Mouse (Mus musculus): ENCODE measurements at regions not wholly inside any gene's neighbourhood (a gene's known extent, or its start where the extent isn't known, plus 50 kb on each side); places are given as distances from the start of the nearest gene placed in this dataset.
A peak's percentile ranks its signal among the peaks of the same experiment; 100 is the strongest.

- peak; percentile 1 to 12 for DNase-seq (ENCODE audit: low spot score in 2 of 2)
Measured at GRCm38 (mm10) chrX:64546141-64546540, 269.3 kb upstream of the Slitrk4 start.

- DNase-seq (ENCODE audit: low spot score in 2 of 2), result no peak
Measured at GRCm38 (mm10) chrX:64504986-64505385, 228.2 kb upstream of the Slitrk4 start.

Data from left cerebral cortex, adult 18-20 months (tissue).